Mouse (Mus musculus): Measurements from ENCODE around the gene Dnlz.
A peak's percentile ranks its signal among the peaks of the same experiment; 100 is the strongest.

Gene Dnlz

DNA sequence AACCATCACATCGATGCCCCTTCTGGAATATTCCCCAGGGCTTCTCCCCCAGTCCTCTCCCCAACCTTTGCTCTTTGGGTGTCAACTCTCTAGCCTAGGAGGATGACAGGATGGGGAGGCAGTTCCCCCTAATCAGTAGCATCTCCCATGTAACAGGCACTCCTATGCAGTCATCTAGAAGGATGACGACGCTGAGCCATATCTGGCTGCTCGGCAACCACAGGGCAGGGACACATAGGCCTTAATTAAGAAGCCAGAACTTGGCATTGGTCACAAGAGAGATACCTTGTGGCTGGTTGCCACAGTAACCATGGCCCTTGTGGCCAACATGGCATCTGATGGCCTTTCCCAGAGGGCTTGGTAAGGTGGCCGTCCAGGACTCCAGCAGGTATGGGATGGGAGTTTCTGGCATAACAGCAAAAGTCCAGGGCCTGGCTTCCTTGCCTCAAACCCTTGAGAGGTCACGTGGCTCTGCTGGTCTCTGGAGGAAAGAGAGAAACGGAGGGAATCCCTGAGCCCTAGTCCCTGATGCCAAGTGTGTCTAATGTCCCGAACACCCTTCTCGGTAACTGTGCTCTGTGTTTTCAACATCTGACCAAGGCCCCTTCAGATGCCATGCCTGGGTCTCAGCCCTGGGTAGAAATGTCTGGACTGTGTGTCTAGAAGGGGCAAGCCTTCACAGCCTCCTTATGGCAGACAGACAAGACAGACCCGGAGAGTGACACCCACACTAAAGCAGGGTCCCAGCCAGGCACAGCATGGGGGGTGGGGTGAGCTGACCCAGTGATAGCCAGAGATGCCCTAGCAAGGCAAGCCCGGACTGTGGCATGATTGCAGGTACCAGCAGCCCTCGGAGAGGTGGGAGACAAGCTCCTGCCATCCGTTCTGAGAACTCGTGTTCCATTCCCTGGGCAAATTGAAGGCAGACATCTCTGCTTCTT lies 31.4 kb downstream of the Dnlz start:
- DNase-seq (ENCODE audit: low spot score in 2 of 2), result no peak

DNA sequence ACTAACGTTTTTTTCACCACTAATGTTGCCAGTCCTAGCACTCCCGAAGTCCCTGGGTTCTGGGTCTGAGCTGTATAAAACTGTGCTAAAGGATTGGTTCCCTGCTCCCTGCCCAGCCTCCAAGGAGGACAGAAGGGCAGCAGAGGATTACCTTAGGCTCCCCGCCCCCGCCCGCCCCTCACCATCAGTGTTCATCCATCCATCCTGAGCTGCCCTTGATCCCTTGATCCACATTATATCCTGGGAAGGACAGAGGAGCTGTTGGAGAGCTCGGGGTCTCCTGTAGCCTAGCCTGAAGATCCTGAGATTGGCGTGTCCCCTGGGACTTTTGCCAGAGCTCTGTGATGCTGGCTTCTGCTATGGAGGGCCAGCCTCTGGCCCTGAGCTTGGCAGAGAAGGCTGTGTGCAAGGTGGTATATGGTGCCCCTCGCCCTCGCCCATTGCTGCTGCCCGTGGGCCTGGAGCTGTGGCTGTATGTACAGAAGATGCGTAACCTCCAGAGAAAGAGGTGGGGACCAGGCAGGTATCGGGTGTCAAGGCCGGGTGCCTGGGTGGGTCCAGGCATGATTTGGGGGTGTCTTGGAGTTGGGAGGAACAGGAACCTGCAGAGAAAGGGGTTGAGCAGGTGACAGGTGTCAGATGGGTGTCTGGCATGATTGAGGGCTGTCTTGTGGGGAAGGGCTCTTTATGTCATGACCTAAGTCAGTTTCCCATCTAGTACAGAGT lies 32.2 kb downstream of the Dnlz start:
- DNase-seq (ENCODE audit: low spot score in 2 of 2), result no peak

DNA sequence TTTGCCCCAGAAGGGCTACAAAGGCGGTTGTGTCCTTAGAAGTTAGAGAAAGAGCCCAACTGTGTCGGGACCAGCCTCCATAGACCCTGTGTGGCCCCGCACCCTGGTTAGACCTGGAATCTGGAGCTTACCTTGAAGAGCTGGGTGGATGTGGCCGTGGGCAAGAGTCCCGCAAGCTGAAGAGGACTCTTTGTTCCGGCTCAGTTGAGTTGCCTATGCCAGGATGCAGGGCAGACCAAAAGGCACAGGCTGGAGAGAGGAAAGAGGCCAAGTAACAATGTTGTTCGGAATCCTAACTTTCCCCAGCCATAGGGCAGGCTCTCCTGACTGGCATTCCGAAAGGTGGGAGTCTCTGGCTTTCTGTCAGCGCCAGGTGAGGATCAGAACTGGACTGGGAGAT lies 32.8 kb downstream of the Dnlz start:
- DNase-seq (ENCODE audit: low spot score in 2 of 2), result no peak

DNA sequence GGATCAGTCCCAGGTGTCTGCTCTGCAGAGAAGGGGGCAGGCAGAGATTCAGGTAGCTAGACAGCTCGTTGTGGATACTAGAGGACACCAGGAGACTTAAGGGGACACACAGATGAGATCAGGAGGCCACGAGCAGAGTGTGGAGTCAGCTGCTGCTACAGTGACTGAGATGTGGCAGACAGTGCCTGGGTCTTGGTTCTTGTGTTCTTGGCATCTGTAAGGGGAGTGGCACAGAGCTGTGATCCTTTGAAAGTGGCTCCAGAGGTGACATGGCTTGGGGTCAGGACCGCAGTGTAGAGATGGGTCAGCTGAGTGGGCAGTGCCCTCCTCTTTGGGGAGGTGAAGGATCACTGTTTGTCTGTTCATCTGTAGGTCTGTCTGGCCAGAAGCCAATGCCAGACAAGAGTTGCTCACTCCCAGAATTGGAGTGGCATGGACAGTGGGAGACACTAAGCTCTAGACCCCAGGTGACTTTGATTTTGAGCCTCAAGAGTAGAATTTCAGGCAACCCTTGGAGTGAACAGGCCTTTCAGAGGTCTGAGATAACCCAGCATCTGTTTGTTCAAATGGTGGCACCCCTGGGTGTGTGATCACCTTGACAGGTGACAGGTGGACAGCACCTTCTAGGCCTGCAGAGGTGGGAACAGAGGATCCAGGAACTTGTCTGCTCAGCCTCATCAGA lies 33.8 kb downstream of the Dnlz start:
- DNase-seq (ENCODE audit: low spot score in 2 of 2), result no peak

DNA sequence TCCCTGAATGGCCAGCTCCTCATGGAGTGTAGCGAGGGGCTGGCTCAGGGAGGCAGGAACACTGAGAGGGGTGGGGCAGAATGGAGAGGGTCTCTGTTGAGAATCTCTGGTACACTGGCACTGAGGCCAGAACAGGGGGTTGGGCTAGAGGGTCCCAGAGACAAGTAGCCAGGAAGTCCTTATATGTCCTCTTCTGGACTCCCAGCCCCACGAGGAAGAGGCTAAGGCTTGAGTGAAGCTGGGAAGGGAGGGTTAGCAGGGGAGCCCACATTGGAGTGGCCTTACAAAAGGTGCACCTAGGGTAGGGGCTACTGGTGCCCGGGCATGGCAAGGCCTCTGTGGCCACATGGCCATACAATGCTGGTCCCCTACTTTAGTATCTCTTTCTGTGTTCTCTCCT lies 34.5 kb downstream of the Dnlz start:
- no peak for DNase-seq (ENCODE audit: low spot score in 2 of 2)

DNA sequence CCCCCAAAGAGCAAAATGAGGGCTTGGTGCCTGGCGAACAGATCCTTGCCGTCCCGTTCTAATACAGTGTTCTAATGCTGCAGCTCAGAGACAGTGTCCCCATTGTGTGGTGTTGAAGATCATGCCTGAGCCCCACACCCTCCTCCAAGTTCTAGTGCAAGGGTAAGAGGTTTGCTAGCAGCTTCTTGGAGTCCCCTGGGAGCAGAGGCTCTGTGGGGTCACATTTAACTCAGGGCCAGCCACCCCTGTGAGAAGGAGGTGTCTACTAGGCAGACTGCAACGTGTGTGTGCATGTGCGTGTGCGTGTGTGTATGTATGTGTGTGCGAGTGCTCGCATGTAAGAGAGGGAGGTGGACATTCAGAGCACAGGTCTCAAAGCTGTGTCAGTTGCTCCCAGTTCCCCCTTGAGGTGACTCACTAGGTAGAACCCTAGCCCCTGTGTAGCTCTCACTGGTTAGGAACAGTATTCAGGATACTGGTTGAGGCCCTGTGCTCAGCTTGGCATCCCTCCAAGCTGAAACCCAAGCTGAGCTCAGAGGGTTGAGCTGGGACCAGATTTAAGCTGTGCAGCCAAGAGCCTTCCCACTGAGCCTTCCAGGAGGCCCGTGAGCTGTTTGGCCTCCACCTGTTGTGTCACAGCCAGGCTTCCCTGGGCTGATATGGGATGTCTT lies 35.2 kb downstream of the Dnlz start:
- no peak for DNase-seq (ENCODE audit: low spot score in 2 of 2)

DNA sequence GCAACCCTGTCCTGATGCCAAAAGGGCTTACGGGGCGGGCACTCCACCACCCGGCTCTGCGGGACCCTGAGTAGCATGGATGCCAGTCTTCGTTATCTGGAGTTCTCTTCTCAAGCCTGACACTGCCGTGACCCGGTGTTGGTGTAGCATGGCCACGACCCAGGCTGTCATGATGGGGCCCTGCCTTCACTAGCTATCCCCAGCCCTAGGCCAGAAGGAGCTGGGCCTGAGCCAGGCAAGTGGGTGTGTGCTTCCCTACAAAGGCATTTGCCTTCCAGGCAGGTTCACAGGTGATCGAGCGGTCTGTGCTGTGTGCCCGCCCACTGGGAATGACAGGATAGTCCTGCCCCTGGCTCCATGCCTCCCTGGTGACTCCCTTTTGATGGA lies 36.0 kb downstream of the Dnlz start:
- DNase-seq (ENCODE audit: low spot score in 2 of 2), result peak in 1 of 2 experiments; percentile 31

DNA sequence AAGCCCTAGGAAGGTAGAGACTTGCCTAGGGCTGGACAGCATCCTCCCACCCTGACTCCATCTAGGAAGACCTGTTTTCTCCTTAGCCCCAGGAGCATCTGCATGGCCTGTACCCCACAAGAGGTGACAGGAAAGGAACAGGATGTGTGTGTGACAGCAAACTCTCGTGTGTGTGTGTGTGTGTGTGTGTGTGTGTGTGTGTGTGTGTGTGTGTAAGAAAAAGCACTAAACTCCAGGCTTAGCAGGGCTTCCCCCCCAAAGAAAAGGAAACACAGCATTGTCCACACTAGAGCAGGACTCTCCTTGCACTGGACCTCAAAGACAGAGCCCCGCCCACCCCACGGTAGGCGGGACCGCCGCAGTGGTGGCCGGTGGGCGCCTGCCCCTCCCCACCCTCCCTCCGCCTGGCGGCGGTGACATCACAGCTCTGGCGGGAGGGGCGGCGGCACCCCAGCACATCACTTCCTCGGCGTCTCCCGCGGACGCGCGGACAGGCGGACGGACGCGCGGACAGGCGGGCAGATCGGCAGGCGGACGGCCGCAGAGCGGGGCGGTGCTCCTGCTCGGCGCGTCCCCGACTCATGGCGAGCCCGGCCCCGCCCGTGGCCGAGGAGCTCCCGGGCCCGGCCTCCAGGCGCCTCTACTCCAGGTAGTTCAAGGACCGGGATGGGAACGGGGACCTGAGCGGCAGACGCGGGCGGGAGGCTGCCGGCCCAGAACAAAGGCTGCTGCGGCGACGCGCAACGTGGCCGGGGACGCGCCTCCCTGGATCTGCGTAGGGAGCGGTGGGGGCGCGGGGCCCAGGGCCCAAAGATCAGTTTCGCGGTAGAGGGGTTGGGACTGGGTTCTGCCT lies 36.6 kb downstream of the Dnlz start, which contains the start of gene Gpsm1:
TSS of gene Gpsm1 (plus strand) at position 444 of the 853 bp plus-strand sequence.
- DNase-seq (ENCODE audit: low spot score in 2 of 2), result peak in 1 of 2 experiments; percentile 64

DNA sequence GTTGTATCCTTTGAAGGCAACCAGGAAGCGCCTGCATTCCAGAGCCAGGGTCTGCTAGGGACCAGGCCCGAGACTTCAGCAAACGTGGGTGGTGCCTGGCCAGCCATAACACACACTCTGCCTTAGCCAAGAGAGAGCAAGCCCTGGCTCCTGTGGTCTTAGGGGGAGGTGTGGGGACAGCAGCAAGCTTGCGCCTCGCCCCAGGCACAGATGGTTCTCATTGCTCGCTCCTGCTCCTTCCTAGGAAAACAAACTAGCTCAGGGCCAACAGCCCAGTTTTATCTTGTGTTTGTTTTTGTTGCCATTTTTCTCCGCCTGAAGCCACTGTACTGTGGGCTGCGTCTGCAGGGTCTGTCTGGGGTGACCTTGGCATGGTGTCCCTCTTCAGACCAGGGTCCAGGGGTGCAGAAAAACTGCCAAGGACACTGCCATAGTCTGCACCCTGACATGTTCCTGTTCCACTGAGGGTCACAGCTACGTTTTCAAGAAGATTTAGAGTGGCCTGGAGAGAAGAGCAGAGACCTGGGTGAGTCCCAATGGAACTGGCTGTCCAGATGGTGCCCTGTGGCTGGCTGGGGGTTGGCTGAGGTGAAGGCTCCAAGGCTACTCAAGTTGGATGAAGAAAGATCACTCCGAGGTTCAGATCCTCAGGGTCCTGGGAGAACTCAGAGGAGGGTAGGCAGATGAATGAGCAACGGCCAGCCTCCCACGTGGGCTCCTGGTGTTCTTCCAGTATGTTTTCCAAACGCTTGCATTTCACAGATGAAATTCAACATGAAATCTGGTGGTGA lies 37.4 kb downstream of the Dnlz start:
- no peak for DNase-seq (ENCODE audit: low spot score in 2 of 2)

DNA sequence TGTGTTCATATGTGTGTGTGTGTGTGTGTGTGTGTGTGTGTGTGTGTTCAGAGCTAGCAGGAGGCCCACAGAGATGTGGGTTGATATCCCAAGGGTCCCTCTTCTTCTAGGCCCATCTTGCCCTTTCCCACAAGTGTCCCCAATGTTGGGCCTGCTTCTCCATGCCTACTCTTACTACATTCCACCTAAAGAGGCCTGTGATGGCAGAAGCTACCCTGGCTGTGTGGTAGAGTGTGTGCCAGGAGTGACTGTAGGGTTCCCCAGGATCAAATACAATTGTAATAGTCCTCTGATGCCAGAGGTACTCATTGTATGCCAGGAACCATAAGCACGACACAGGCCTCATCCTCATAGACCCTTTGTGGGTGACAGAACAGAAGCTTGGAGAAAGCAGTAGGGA lies 38.5 kb downstream of the Dnlz start:
- DNase-seq (ENCODE audit: low spot score in 2 of 2), result no peak

DNA sequence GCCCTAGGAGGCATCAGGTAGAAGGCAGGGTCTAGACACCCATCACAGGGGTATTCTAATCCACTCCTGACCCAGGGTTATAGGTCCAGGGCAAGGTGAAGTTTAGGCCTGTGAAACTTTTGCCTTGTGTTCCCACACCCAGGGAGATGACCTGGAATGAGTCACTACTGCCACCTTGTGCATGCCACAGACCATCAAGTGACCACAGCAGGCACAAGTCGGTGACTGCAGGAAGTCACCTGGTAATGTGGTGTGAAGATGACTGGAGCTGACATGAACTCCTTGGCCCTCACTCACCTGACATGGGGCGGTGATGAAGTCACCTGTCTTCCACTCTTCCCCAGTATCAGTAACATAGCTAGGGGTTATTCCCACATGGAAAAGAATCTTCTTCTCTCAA lies 39.1 kb downstream of the Dnlz start:
- DNase-seq (ENCODE audit: low spot score in 2 of 2), result no peak

DNA sequence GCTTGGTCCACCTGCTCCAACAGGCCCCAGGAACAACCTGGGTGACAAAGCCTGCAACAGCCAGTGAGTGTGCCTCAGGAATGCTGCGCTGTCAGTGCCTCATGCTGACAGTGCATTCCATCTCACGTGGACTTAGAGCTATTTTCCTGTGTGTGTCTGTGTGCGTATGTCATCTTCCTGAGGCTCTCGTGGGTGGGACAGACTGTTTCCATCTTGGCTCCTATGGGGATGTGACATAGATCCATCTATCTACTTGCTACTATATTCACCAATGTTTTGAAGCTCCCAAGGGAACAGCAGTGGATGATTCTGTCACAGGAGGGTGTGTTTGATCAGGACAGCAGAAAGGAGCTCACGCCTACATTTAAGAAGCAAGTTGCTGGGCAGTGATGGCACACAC lies 40.0 kb downstream of the Dnlz start:
- no peak for DNase-seq (ENCODE audit: low spot score in 2 of 2)

DNA sequence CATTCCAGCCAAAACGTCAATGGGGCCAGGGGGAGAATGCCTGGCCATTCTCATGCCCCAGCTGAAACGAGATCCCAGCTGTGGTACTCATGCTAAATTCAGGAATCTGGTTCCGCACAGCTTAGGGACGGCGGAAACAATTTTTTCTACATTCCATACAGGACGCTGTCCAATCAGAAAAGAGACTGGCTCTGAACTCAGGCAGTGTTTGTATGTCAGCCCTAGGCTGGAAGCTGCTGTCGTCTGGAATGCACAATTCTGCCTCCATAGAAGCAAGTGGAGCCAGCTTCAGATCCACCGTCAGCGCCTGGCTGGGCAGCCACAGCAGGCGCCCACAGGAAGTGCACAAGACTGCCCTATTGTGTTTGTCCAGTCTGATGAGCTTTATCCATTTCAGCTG lies 42.2 kb downstream of the Dnlz start:
- DNase-seq (ENCODE audit: low spot score in 2 of 2), result no peak

DNA sequence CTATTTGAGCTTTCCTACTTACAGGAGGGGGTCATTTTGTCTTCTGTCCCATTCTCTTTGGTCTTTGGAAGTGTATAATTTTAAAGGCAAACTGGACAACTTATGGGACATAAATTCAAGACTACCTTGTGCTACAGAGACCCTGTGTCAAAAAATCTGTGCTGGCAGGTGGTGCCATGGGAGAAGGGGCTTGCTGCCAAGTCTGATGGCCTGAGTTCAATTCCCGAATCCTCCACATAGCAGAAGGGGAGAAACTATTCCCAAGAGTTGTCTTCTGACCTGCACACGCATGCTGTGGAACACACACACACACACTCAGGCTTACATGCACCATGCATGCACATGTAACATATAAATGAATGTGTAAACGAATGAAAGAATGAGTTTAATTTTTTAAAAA lies 45.2 kb downstream of the Dnlz start:
- DNase-seq (ENCODE audit: low spot score in 2 of 2), result no peak

DNA sequence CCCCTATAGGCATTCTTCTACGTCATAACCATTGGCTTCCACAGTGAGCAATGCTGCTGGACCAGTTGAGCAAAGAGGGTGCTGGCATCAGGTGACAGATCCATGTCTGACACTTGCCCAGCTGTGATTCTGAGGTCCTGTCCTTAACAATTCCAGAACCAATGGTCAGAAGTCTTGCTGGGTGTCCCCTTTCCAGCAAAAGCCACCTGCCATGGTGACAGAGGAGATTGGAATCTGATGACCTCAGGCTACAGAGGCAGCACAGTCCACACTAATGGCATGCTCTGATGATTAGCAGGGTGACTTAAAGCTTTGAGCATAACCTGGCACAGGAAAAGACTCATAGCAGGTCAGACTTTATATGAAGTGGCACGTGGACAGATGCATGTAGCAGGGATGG lies 46.4 kb downstream of the Dnlz start:
- DNase-seq (ENCODE audit: low spot score in 2 of 2), result no peak

DNA sequence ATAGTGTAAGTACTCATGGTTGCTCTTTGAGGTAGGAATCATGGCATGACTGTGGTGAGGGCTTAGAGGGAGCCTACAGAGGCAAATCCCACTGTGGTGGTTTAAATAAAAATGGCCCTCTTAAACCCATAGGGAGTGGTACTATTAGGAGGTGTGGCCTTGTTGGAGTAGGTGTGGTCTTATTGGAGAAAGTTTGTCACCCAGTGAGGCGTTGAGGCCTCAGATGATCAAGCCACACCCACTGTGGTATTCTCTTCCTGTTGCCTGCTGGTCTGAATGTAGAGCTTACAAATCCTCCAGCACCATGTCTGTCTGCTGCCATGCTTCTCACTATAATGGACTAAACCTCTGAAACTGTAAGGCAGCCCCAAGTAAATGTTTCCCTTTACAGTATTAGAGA lies 47.2 kb downstream of the Dnlz start:
- no peak for DNase-seq (ENCODE audit: low spot score in 2 of 2)

DNA sequence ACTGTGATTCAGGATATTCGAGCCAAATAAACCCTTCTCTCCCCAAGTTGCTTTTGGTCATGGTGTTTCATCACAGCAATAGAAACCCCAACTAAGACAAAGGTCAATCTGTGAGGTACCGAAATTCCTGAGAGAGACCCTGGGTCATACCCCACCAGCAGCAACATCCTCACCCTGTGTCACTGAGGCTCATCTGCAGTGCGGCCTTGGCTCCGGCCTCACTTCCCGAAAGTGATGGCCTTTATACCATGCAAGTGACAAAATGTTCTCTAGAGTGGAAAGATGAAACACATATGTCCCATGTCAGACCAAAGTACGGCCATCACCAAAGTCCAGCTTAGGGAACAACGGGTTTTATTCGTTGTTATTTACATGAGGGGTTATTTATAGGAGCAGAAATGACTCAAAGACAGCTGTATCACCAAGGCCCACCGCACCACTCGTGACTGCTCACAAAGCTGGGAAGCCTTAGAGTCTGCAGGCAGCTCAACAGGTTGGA lies 49.9 kb downstream of the Dnlz start:
- no peak for DNase-seq (ENCODE audit: low spot score in 2 of 2)

DNA sequence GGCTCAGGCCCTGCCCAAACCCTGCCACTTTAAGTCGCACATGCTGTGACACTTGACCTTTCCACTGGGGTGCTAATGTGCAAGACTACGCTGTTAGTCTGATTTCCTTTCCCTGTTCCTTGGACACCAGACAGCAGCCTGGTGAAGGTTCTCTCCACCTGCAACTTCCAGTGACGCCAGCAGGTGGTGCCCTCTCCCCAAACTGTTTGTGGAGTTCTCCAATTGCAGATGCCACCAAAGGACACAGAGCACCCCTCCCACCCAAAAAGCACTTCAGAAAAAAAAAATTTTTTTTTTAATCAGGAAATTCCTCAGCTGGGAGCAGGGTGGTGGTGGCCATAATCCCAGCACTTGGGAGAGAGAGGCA lies 51.1 kb downstream of the Dnlz start:
- peak; percentile 80 to 92 for DNase-seq (ENCODE audit: low spot score in 2 of 2)

DNA sequence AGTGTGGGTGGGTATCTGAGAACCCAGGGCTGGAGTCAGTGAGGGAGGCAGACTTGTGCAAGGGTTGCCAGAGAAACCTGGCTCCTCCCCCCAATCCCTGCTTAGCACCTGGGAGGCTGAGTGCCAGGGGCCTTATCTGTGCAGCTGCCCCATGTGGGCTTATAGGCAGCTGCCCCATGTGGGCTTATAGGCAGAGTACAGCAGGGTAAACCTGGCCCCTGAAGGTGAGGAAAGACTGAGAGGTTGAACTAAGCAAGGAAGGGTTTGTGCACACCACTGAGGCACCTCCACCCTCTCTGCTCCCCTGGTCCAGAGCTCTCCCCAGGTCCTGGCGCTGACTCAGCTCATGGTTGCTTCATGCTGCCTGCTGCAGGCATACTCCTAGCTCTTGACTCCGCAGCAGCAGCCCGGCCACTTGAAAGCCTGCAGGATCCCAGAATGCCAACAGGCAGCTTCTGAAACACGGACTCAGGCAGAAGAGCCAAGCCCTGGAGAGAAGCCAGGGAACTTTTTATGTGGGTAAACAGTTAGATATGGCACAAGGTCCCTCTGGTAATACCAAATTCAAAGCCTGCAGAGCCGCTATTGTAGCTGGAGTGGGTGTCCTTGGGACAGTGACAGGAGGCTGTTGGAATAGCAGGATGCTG lies 51.6 kb downstream of the Dnlz start:
- peak in 1 of 2 experiments; percentile 18 for DNase-seq (ENCODE audit: low spot score in 2 of 2)

Measured in frontal cortex, postnatal 14 days (tissue).